Mouse (Mus musculus): ENCODE data around the gene Gm5148.

- TF ChIP-seq GATA1 (IDR thresholded peaks at IDR 0.05; ENCODE audit: borderline replicate concordance, low read length) (no peak), FLI1 (IDR thresholded peaks at IDR 0.05; ENCODE audit: low read length) (no peak)
These were observed 3.1 kb upstream of the Gm5148 start for GRCm38 (mm10) chr3:37727392-37727791.
